Mouse (Mus musculus): Measurements from ENCODE around the gene Nol7. TPM values are rescaled to one million over a fixed set of nuclear protein-coding genes. Genes with fewer than 3 reads are reported as not detected.
A peak's percentile ranks its signal among the peaks of the same experiment; 100 is the strongest.

Gene Nol7
- polyA plus RNA-seq, 1 experiment: 126 TPM

DNA sequence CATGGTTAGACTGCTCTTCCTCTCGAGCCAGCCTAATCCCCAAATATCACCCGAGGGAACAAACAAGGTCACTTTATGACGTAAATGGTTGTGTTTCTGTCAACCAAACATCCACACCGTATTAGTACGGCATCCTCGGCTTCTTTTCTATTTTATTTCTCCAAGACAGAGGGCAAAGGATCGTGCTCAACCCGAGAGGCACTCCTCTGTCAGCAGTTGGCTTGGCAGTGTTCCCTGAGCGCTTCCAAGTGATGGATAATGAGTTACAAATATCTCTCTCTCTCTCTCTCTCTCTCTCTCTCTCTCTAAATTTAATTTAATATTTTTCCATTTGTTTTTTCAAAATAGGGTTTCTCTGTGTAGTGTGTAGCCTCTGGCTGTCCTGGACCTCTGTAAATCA is 35.8 kb upstream of the Nol7 start:
- TF ChIP-seq POLR2A (IDR thresholded peaks at IDR 0.05; ENCODE audit: borderline replicate concordance, insufficient read depth, low read length): no peak
- TF ChIP-seq CTCF (IDR thresholded peaks at IDR 0.05; ENCODE audit: borderline replicate concordance, insufficient read depth, low read depth, low read length): no peak
- H3K4me3 ChIP-seq (replicated peaks; ENCODE audit: insufficient read depth, low read depth, low read length): no peak overlapping the region
- peaks cover 5% of the 10 kb centered on the region; the same call in 1 of the 2 replicates for H3K4me1 ChIP-seq (ENCODE audit: control insufficient read depth, insufficient read depth, low read length)
- H3K27me3 ChIP-seq (ENCODE audit: control insufficient read depth, insufficient read depth, low read length): no peaks in the 10 kb centered on the region
- no peak for DNase-seq
- no peak overlapping the region for H3K27ac ChIP-seq (ENCODE audit: insufficient read depth, low read length)
- WGBS: 46% methylated on average over 9 of the region's 9 CpGs

DNA sequence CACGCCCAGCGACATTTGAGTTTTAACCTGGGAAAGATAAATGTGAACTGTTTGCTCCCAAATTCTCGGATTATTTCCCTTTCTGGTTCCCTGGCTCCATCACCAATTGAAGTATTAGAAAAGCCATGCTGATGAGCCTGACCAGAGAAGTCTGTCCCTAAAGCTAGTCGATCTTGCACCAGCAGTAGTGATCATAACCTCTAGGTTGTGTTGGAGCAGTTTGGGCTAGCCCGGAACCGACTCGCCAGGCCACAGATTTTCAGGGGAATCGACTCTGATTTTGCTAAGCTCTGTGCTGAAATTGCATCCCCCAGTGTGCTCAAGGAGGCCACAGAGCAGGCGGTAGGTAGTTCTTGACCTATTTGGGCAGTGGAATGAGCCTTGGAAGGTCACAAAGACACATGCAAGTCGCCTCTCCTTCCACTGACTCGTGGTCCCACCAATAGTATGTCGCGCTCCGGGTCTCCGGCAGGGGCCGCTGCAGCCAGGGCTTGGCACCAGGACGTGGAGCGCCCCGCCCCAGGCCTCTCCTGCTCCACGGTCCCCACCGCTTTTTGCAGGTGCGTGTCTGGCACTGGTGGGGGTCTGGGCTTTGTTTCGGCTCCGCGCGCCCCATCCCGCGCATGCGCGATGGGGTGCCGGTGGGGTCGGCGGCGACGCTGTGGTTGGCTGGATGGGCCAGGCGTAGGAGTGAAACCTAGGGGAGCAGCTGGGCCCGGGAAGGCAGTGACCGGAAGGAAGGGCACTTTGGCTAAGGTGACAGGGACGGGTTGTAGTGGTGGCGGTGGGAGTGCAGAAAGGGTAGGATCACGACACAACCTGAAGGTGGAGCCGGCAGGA is 33.0 kb upstream of the Nol7 start, which contains the start of gene Sirt5:
Gene Sirt5, plus strand, starts transcription at position 512 of the 840 bp plus-strand sequence.
- Histone ChIP-seq H3K27ac (ENCODE audit: insufficient read depth, low read length) (peak within 1 kb of the TSS; percentile 62), H3K27me3 (ENCODE audit: control insufficient read depth, insufficient read depth, low read length) (no peaks in the 10 kb centered on the region), H3K4me3 (replicated peaks; ENCODE audit: insufficient read depth, low read depth, low read length) (peak within 1 kb of the TSS; percentile 79), H3K4me1 (ENCODE audit: control insufficient read depth, insufficient read depth, low read length) (peaks cover 5% of the 10 kb centered on the region; the same call in 1 of the 2 replicates)
- WGBS: 13% methylated on average over 42 of the region's 42 CpGs
- TF ChIP-seq CTCF (IDR thresholded peaks at IDR 0.05; ENCODE audit: borderline replicate concordance, insufficient read depth, low read depth, low read length) (peak; percentile 72), POLR2A (IDR thresholded peaks at IDR 0.05; ENCODE audit: borderline replicate concordance, insufficient read depth, low read length) (peak; percentile 26; the same call in 1 of the 2 replicates)
- peak; percentile 90 to 95 for DNase-seq

DNA sequence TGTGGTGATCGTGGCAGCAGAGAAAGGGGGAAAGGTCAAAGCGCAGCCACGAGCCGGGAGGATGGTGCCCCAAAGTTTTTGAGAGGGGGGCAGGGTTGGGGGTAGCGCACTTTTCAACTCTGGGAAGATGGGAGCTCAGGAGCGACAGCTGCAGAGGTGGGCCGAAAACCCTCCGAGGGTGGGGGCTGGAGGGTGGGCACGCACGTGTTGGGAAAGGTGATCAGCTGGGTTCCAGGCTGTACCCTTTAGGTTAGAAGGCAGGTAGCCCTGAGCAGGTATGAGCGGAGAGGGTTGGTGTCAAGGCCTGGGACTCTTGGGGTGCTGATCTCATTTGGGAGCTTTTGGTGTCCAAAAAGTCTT is 32.4 kb upstream of the Nol7 start:
- Histone ChIP-seq H3K4me3 (replicated peaks; ENCODE audit: insufficient read depth, low read depth, low read length) (peak overlapping the region; percentile 79), H3K27me3 (ENCODE audit: control insufficient read depth, insufficient read depth, low read length) (no peaks in the 10 kb centered on the region), H3K27ac (ENCODE audit: insufficient read depth, low read length) (peak overlapping the region; percentile 62), H3K4me1 (ENCODE audit: control insufficient read depth, insufficient read depth, low read length) (peaks cover 5% of the 10 kb centered on the region; the same call in 1 of the 2 replicates)
- no peak for DNase-seq
- TF ChIP-seq POLR2A (IDR thresholded peaks at IDR 0.05; ENCODE audit: borderline replicate concordance, insufficient read depth, low read length) (no peak), CTCF (IDR thresholded peaks at IDR 0.05; ENCODE audit: borderline replicate concordance, insufficient read depth, low read depth, low read length) (no peak)
- WGBS: 8% methylated on average over 11 of the region's 11 CpGs

DNA sequence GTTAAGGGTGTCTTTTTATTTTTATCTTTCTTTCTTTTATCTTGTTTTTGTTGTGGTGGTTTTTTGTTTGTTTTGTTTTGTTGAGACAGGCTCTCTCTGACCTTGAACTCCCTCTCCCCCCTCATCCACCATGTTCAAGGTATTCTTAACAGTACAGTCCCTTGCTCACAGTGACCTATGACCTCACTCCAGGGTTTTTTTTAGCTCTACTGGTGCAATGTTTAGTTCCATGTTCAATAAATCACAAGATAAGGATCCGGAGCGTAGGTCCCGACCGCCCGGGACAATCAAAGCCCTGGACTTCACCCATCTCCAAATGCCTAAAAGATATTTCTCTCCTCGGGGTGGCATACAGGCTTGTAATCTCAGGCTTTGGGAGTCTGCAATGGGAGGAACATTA is 28.1 kb upstream of the Nol7 start:
- TF ChIP-seq POLR2A (IDR thresholded peaks at IDR 0.05; ENCODE audit: borderline replicate concordance, insufficient read depth, low read length) (no peak), CTCF (IDR thresholded peaks at IDR 0.05; ENCODE audit: borderline replicate concordance, insufficient read depth, low read depth, low read length) (no peak)
- Histone ChIP-seq H3K27ac (ENCODE audit: insufficient read depth, low read length) (no peak overlapping the region), H3K4me3 (replicated peaks; ENCODE audit: insufficient read depth, low read depth, low read length) (no peak overlapping the region), H3K27me3 (ENCODE audit: control insufficient read depth, insufficient read depth, low read length) (no peaks in the 10 kb centered on the region), H3K4me1 (ENCODE audit: control insufficient read depth, insufficient read depth, low read length) (peaks cover 5% of the 10 kb centered on the region; the same call in 1 of the 2 replicates)
- WGBS: 96% methylated on average over 6 of the region's 6 CpGs
- no peak for DNase-seq

DNA sequence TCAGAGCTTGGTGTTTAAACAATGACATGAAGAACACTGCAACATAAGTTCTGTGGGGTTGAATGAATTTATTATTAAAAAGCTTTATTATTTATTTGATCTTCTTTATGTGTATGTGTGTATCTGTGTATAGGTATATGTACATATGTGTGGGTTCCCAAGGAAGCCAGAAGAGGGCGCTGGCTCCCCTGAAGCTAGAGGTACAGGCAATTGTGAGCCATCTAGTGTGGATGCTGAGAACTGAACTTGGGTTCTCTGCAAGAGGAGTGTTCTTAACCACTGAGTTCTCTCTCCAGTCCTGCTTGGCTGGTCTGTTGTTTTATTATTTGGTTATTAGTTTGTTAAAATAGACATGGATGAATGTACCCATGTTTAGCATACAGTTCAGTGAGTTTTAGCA is 25.3 kb upstream of the Nol7 start:
- Histone ChIP-seq H3K4me3 (replicated peaks; ENCODE audit: insufficient read depth, low read depth, low read length) (no peak overlapping the region), H3K27me3 (ENCODE audit: control insufficient read depth, insufficient read depth, low read length) (no peaks in the 10 kb centered on the region), H3K4me1 (ENCODE audit: control insufficient read depth, insufficient read depth, low read length) (no peaks in the 10 kb centered on the region), H3K27ac (ENCODE audit: insufficient read depth, low read length) (no peak overlapping the region)
- no peak for DNase-seq
- 97% methylated on average over 1 of the region's 1 CpGs for WGBS
- TF ChIP-seq CTCF (IDR thresholded peaks at IDR 0.05; ENCODE audit: borderline replicate concordance, insufficient read depth, low read depth, low read length) (no peak), POLR2A (IDR thresholded peaks at IDR 0.05; ENCODE audit: borderline replicate concordance, insufficient read depth, low read length) (no peak)

DNA sequence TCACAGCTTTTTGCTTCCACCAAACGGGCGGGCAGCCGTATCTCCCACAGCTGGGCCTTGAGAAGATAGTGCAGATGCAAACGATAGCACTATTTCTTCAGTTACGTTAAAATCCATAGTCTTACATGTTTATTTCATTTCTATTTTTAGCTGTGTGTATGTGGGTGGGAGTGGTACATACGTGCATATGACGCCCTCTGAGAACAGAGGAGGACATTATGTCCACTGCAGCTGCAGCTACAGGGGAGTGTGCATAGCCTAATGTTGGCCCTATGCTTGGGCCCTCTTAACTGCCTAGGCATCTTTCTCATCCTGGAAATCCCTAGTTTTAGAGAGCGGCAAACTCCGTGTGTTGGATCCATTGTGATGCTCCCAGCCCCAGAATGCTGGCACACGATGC is 24.0 kb upstream of the Nol7 start:
- TF ChIP-seq POLR2A (IDR thresholded peaks at IDR 0.05; ENCODE audit: borderline replicate concordance, insufficient read depth, low read length): no peak
- 89% methylated on average over 10 of the region's 10 CpGs for WGBS
- H3K27ac ChIP-seq (ENCODE audit: insufficient read depth, low read length): no peak overlapping the region
- no peaks in the 10 kb centered on the region for H3K27me3 ChIP-seq (ENCODE audit: control insufficient read depth, insufficient read depth, low read length)
- no peak for DNase-seq
- no peak overlapping the region for H3K4me3 ChIP-seq (replicated peaks; ENCODE audit: insufficient read depth, low read depth, low read length)
- H3K4me1 ChIP-seq (ENCODE audit: control insufficient read depth, insufficient read depth, low read length): no peaks in the 10 kb centered on the region; the same call in 1 of the 2 replicates

DNA sequence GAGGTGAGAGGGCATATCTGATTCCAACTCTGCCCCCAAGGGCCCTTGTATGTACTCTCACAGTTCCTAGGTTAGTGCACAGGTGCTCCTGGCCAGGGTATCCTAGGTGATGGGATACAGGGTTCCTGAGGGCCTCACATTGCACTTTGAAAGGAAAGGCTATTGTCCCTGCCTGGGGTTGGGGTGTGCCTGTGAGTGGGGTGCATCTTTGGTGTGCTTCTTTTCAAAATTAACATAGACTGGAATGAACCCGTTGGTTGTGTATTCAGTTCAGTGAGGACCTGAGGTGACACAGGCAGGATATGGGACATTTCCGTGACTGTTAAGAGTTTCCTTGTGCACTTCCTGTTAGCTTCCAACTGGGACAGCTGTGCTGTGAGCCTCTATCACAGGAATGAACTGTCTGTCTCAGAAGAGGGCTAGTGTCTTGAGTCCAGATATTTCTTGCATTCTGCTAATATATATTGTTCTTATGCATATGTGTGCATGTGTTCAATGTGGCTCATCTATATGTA is 23.2 kb upstream of the Nol7 start:
- 76% methylated on average over 2 of the region's 2 CpGs for WGBS
- Histone ChIP-seq H3K4me3 (replicated peaks; ENCODE audit: insufficient read depth, low read depth, low read length) (no peak overlapping the region), H3K27ac (ENCODE audit: insufficient read depth, low read length) (no peak overlapping the region)

DNA sequence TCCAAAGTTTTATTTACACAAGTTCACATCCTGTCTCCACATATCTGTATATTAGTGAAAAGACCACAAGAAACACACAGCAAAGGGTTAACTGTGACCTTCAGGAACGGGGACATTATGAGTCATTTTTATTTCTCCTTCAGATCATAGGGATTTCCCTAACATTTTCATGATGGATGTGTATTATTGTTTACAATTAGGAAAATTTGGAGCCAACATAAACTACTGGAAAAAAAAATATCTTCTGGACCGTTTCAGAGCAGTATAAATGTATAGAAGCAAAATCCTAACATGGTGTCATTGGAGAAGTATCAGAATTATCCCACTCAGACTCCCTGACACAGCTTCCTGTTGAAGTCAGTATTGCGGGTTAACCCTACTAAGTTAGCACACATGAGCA is 18.2 kb upstream of the Nol7 start:
- Histone ChIP-seq H3K4me3 (replicated peaks; ENCODE audit: insufficient read depth, low read depth, low read length) (no peak overlapping the region), H3K4me1 (ENCODE audit: control insufficient read depth, insufficient read depth, low read length) (no peaks in the 10 kb centered on the region; the same call in 1 of the 2 replicates), H3K27me3 (ENCODE audit: control insufficient read depth, insufficient read depth, low read length) (no peaks in the 10 kb centered on the region), H3K27ac (ENCODE audit: insufficient read depth, low read length) (no peak overlapping the region)
- no peak for DNase-seq
- 81% methylated on average over 3 of the region's 3 CpGs for WGBS
- TF ChIP-seq POLR2A (IDR thresholded peaks at IDR 0.05; ENCODE audit: borderline replicate concordance, insufficient read depth, low read length) (no peak), CTCF (IDR thresholded peaks at IDR 0.05; ENCODE audit: borderline replicate concordance, insufficient read depth, low read depth, low read length) (no peak)

More for the DNA sequence above, 23.2 kb upstream of the Nol7 start:
- no peak for TF ChIP-seq CTCF (IDR thresholded peaks at IDR 0.05; ENCODE audit: borderline replicate concordance, insufficient read depth, low read depth, low read length)
- TF ChIP-seq POLR2A (IDR thresholded peaks at IDR 0.05; ENCODE audit: borderline replicate concordance, insufficient read depth, low read length): no peak
- H3K27me3 ChIP-seq (ENCODE audit: control insufficient read depth, insufficient read depth, low read length): no peaks in the 10 kb centered on the region
- H3K4me1 ChIP-seq (ENCODE audit: control insufficient read depth, insufficient read depth, low read length): no peaks in the 10 kb centered on the region; the same call in 1 of the 2 replicates
- no peak for DNase-seq
